Mouse (Mus musculus): ENCODE results near the gene Gabbr2.

DNA sequence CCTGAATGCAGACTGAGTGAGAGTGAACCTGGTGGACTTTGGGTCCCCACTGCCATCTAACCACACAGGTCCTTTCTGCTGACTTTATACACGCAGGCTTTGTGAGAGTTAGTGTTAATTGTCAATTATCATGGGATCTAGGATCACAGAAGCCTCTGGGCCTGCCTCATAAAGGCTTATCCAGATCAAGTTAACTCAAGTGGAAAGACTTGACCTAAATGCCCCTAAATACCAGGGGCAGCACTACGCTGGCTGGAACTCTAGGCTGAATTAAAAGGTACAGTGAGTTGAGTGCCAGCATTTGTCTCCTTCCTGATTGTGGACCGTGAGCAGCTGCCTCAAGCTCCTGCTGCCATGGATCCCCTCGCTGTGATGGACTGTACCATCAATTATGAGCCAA is 93.1 kb downstream of the Gabbr2 start:
- no peak for TF ChIP-seq CTCF (IDR thresholded peaks at IDR 0.05; ENCODE audit: low read depth, low read length)
- TF ChIP-seq POLR2A (IDR thresholded peaks at IDR 0.05; ENCODE audit: insufficient read depth, low read length), result no peak
- no peak for TF ChIP-seq EP300 (IDR thresholded peaks at IDR 0.05; ENCODE audit: insufficient read depth, low read depth, low read length)

Measured in ES-Bruce4 (cell line).